Mouse (Mus musculus) kidney, embryonic 15.5 days (tissue): ENCODE measurements around the gene Cks1b. TPM values are rescaled to one million over a fixed set of nuclear protein-coding genes. Genes with fewer than 3 reads are reported as not detected.

ENCODE experiments used
- ATAC-seq: fragments of 200-750 bp; cut with Nextera tagmentation; replicated peaks from 2 replicates; pipeline ENCODE4 v1.8.0; 2017; ENCODE audit warnings: moderate TSS enrichment; ENCODE audit not compliant: low FRiP score
- H3K27ac ChIP-seq: fragments of 300-500 bp; sonication (generic); 2 replicates; pipeline ENCODE4 v1.5.1; 2015; ENCODE audit warnings: mild to moderate bottlenecking, inconsistent platforms
- H3K27me3 ChIP-seq: fragments of 300-500 bp; sonication (generic); 2 replicates; pipeline ENCODE4 v1.6.1; 2015; ENCODE audit warnings: inconsistent platforms
- H3K36me3 ChIP-seq: fragments of 300-500 bp; sonication (generic); 2 replicates; pipeline ENCODE4 v1.6.1; 2015; ENCODE audit warnings: inconsistent platforms
- H3K4me1 ChIP-seq: fragments of 300-500 bp; sonication (generic); 2 replicates; pipeline ENCODE4 v1.6.1; 2015; ENCODE audit warnings: inconsistent platforms
- H3K4me2 ChIP-seq: fragments of 300-500 bp; sonication (generic); 2 replicates; pipeline ENCODE4 v1.6.1; 2015; ENCODE audit warnings: moderate library complexity, mild to moderate bottlenecking, inconsistent platforms
- H3K4me3 ChIP-seq: fragments of 300-500 bp; sonication (generic); replicated peaks from 2 replicates; pipeline ENCODE4 v1.5.1; 2015; ENCODE audit warnings: mild to moderate bottlenecking, inconsistent platforms
- H3K9ac ChIP-seq: fragments of 300-500 bp; sonication (generic); 2 replicates; pipeline ENCODE4 v1.6.1; 2015; ENCODE audit warnings: mild to moderate bottlenecking, inconsistent platforms
- H3K9me3 ChIP-seq: fragments of 300-500 bp; sonication (generic); replicated peaks from 2 replicates; pipeline ENCODE4 v1.6.1; 2016; ENCODE audit warnings: inconsistent platforms
- WGBS: fragments of 180-500 bp; shearing (Covaris S2); methylation state at CpG from one replicate; pipeline ENCODE4 v1.1.7; 2015; ENCODE audit warnings: mixed read lengths; 5-methylcytosine and 5-hydroxymethylcytosine counted together
- polyA plus RNA-seq: library from polyadenylated mRNA; unstranded; fragments of >200 nt; fragmentation: Nextera tagmentation; extraction: Ambion mirVana; gene quantifications from 2 replicates; pipeline ENCODE4 v1.2.1, GENCODE M21; 2015

The Cks1b gene
- polyA plus RNA-seq, 1 experiment from 2014 or later: 518 TPM

- whole genome bisulfite sequencing: 94% methylated on average over 3 of the region's 3 CpGs
- H3K9ac ChIP-seq: no peak overlapping the region
- H3K36me3 ChIP-seq: peaks cover 48% of the 10 kb centered on the region
- ATAC-seq: no peak
- no peaks in the 10 kb centered on the region for H3K27me3 ChIP-seq
- H3K9me3 ChIP-seq: no peaks in the 10 kb centered on the region
- H3K27ac ChIP-seq: no peak overlapping the region
- H3K4me3 ChIP-seq: no peak overlapping the region
- no peak overlapping the region for H3K4me2 ChIP-seq
- peaks cover 10% of the 10 kb centered on the region for H3K4me1 ChIP-seq
Measured at GRCm38 (mm10) chr3:89409701-89410100, 8.5 kb downstream of the Cks1b start.

- no peak for ATAC-seq
Measured at GRCm38 (mm10) chr3:89408448-89408847, 9.7 kb downstream of the Cks1b start.

GRCm38 (mm10) chr3:89406887-89407286 is 11.3 kb downstream of the Cks1b start:
- Histone ChIP-seq H3K4me3 (no peak overlapping the region), H3K27ac (no peak overlapping the region), H3K9ac (no peak overlapping the region), H3K9me3 (no peaks in the 10 kb centered on the region), H3K4me2 (no peak overlapping the region), H3K27me3 (no peaks in the 10 kb centered on the region), H3K36me3 (peaks cover 54% of the 10 kb centered on the region), H3K4me1 (peaks cover 8% of the 10 kb centered on the region)
- WGBS: 87% methylated on average over 6 of the region's 6 CpGs
- ATAC-seq: no peak

More at GRCm38 (mm10) chr3:89408448-89408847, 9.7 kb downstream of the Cks1b start:
- H3K36me3 ChIP-seq: peaks cover 45% of the 10 kb centered on the region
- no peak overlapping the region for H3K9ac ChIP-seq
- H3K4me2 ChIP-seq: no peak overlapping the region
- H3K9me3 ChIP-seq: no peaks in the 10 kb centered on the region
- H3K27ac ChIP-seq: no peak overlapping the region
- H3K4me3 ChIP-seq: no peak overlapping the region
- WGBS: 68% methylated on average over 16 of the region's 16 CpGs
- H3K4me1 ChIP-seq: peaks cover 10% of the 10 kb centered on the region
- H3K27me3 ChIP-seq: no peaks in the 10 kb centered on the region

- 0 out of 2 replicates have a peak within 1 kb of the TSS, but pooled peaks have one; percentile 4 for H3K9ac ChIP-seq
- 82% methylated on average over 5 of the region's 5 CpGs for WGBS
- no peak within 1 kb of the TSS for H3K4me2 ChIP-seq
- H3K27ac ChIP-seq: no peak within 1 kb of the TSS
- H3K36me3 ChIP-seq: peaks cover 50% of the 10 kb centered on the region
- no peak within 1 kb of the TSS for H3K4me3 ChIP-seq
- no peak for ATAC-seq
- no peaks in the 10 kb centered on the region for H3K27me3 ChIP-seq
- no peaks in the 10 kb centered on the region for H3K9me3 ChIP-seq
- H3K4me1 ChIP-seq: no peaks in the 10 kb centered on the region
Measured at GRCm38 (mm10) chr3:89402693-89403092, 15.5 kb downstream of the Cks1b start, which contains the start of gene Lenep. Gene Lenep (minus strand): TSS chr3:89402793.

GRCm38 (mm10) chr3:89401329-89401728 is 16.9 kb downstream of the Cks1b start:
- Histone ChIP-seq H3K27ac (no peak overlapping the region), H3K27me3 (no peaks in the 10 kb centered on the region), H3K4me3 (no peak overlapping the region), H3K36me3 (peaks cover 40% of the 10 kb centered on the region), H3K4me1 (peaks cover 7% of the 10 kb centered on the region), H3K4me2 (no peak overlapping the region), H3K9me3 (no peaks in the 10 kb centered on the region), H3K9ac (no peak overlapping the region)
- ATAC-seq: no peak
- WGBS: 90% methylated on average over 7 of the region's 7 CpGs

GRCm38 (mm10) chr3:89396654-89397005 is 21.6 kb downstream of the Cks1b start:
- Histone ChIP-seq H3K4me3 (peak overlapping the region; percentile 59), H3K9ac (peak overlapping the region; percentile 56), H3K27ac (peak overlapping the region; percentile 95), H3K9me3 (no peaks in the 10 kb centered on the region), H3K4me2 (peak overlapping the region; percentile 99), H3K27me3 (no peaks in the 10 kb centered on the region), H3K4me1 (peaks cover 46% of the 10 kb centered on the region), H3K36me3 (peaks cover 4% of the 10 kb centered on the region)
- 2% methylated on average over 4 of the region's 4 CpGs for WGBS
- ATAC-seq: no peak

- Histone ChIP-seq H3K27ac (peak overlapping the region; percentile 95), H3K4me3 (peak overlapping the region; percentile 59), H3K4me1 (peaks cover 52% of the 10 kb centered on the region), H3K27me3 (no peaks in the 10 kb centered on the region), H3K9me3 (no peaks in the 10 kb centered on the region), H3K36me3 (no peaks in the 10 kb centered on the region), H3K4me2 (peak overlapping the region; percentile 99), H3K9ac (peak overlapping the region; percentile 65)
- WGBS: under 1% methylated on average over 44 of the region's 44 CpGs
- no peak for ATAC-seq
Measured at GRCm38 (mm10) chr3:89395806-89396653, 22.2 kb downstream of the Cks1b start.

- H3K27me3 ChIP-seq: no peaks in the 10 kb centered on the region
- WGBS: 2% methylated on average over 10 of the region's 10 CpGs
- peaks cover 58% of the 10 kb centered on the region for H3K4me1 ChIP-seq
- no peaks in the 10 kb centered on the region for H3K9me3 ChIP-seq
- no peaks in the 10 kb centered on the region for H3K36me3 ChIP-seq
- ATAC-seq: no peak
- H3K4me2 ChIP-seq: peak overlapping the region; percentile 99
- peak overlapping the region; percentile 65; the same call in 1 of the 2 replicates for H3K9ac ChIP-seq
- H3K4me3 ChIP-seq: peak overlapping the region; percentile 59
- peak overlapping the region; percentile 95 for H3K27ac ChIP-seq
Measured at GRCm38 (mm10) chr3:89395419-89395805, 22.8 kb downstream of the Cks1b start.

GRCm38 (mm10) chr3:89394894-89395256 is 23.3 kb downstream of the Cks1b start:
- WGBS: under 1% methylated on average over 12 of the region's 12 CpGs
- peak overlapping the region; percentile 65 for H3K9ac ChIP-seq
- peak overlapping the region; percentile 95 for H3K27ac ChIP-seq
- H3K36me3 ChIP-seq: no peaks in the 10 kb centered on the region
- no peaks in the 10 kb centered on the region for H3K9me3 ChIP-seq
- ATAC-seq: peak; percentile 27
- H3K27me3 ChIP-seq: no peaks in the 10 kb centered on the region
- H3K4me2 ChIP-seq: peak overlapping the region; percentile 99
- H3K4me3 ChIP-seq: peak overlapping the region; percentile 59
- peaks cover 64% of the 10 kb centered on the region for H3K4me1 ChIP-seq

GRCm38 (mm10) chr3:89394006-89394893 is 23.9 kb downstream of the Cks1b start, which contains the start of gene Zbtb7b:
Gene Zbtb7b (minus strand): TSS chr3:89394776.
- Histone ChIP-seq H3K9me3 (no peaks in the 10 kb centered on the region), H3K27ac (peak within 1 kb of the TSS; percentile 95), H3K4me3 (peak within 1 kb of the TSS; percentile 59), H3K27me3 (no peaks in the 10 kb centered on the region), H3K4me1 (peaks cover 70% of the 10 kb centered on the region), H3K4me2 (peak within 1 kb of the TSS; percentile 99), H3K36me3 (no peaks in the 10 kb centered on the region), H3K9ac (peak within 1 kb of the TSS; percentile 65)
- WGBS: 1% methylated on average over 42 of the region's 42 CpGs
- peak; percentile 50 for ATAC-seq

GRCm38 (mm10) chr3:89393605-89394004 is 24.6 kb downstream of the Cks1b start:
- Histone ChIP-seq H3K36me3 (no peaks in the 10 kb centered on the region), H3K4me3 (peak overlapping the region; percentile 59), H3K27ac (peak overlapping the region; percentile 95), H3K9me3 (no peaks in the 10 kb centered on the region), H3K4me2 (peak overlapping the region; percentile 99), H3K27me3 (no peaks in the 10 kb centered on the region), H3K9ac (peak overlapping the region; percentile 65), H3K4me1 (peaks cover 73% of the 10 kb centered on the region)
- WGBS: 0% methylated on average over 15 of the region's 15 CpGs
- peak; percentile 92 for ATAC-seq

GRCm38 (mm10) chr3:89392871-89393311 is 25.3 kb downstream of the Cks1b start:
- peak overlapping the region; percentile 59 for H3K4me3 ChIP-seq

More at GRCm38 (mm10) chr3:89392871-89393311, 25.3 kb downstream of the Cks1b start:
- no peaks in the 10 kb centered on the region for H3K9me3 ChIP-seq
- no peak for ATAC-seq
- no peaks in the 10 kb centered on the region for H3K36me3 ChIP-seq
- peaks cover 80% of the 10 kb centered on the region for H3K4me1 ChIP-seq
- WGBS: under 1% methylated on average over 17 of the region's 24 CpGs
- H3K4me2 ChIP-seq: peak overlapping the region; percentile 99
- peak overlapping the region; percentile 59 for H3K9ac ChIP-seq
- H3K27ac ChIP-seq: peak overlapping the region; percentile 95
- no peaks in the 10 kb centered on the region for H3K27me3 ChIP-seq
